Mouse (Mus musculus) CH12.LX (cell line): ENCODE data around the gene Mboat1.

ENCODE experiments used
- CHD1 ChIP-seq: IDR thresholded peaks from 2 replicates; pipeline ENCODE4 v1.6.1; 2012; ENCODE audit warnings: low read depth, low read length, improper control_type of control experiment, inconsistent platforms
- CHD2 ChIP-seq: IDR thresholded peaks from 2 replicates; pipeline ENCODE4 v1.6.1; 2011; ENCODE audit warnings: low read length, improper control_type of control experiment
- CTCF ChIP-seq, 2 experiments: IDR thresholded peaks in 1 of 2; conservative IDR thresholded peaks in 1 of 2; 2 replicates each; pipeline ENCODE4 v1.5.1; 2011 to 2012; ENCODE audit warnings: low read depth in 2 of 2, low read length in 2 of 2, improper control_type of control experiment in 1 of 2, inconsistent platforms in 1 of 2, mild to moderate bottlenecking in 1 of 2, moderate library complexity in 1 of 2
- ETS1 ChIP-seq: conservative IDR thresholded peaks from 2 replicates; pipeline ENCODE4 v1.6.1; 2012; ENCODE audit warnings: low read depth, mild to moderate bottlenecking, inconsistent platforms, low read length, improper control_type of control experiment, moderate library complexity
- GABPA ChIP-seq: IDR thresholded peaks from 2 replicates; pipeline ENCODE4 v1.6.1; 2012; ENCODE audit warnings: low read depth, low read length, improper control_type of control experiment, inconsistent platforms; ENCODE audit not compliant: insufficient replicate concordance
- JUND ChIP-seq: conservative IDR thresholded peaks from 2 replicates; pipeline ENCODE4 v1.6.1; 2011; ENCODE audit warnings: low read depth, low read length, improper control_type of control experiment
- KAT2A ChIP-seq: IDR thresholded peaks from 2 replicates; pipeline ENCODE4 v1.6.1; 2012; ENCODE audit warnings: low read length, improper control_type of control experiment, inconsistent platforms; ENCODE audit not compliant: insufficient replicate concordance
- MAZ ChIP-seq: IDR thresholded peaks from 2 replicates; pipeline ENCODE4 v1.6.1; 2012; ENCODE audit warnings: low read depth, mild to moderate bottlenecking, inconsistent platforms, low read length, improper control_type of control experiment, moderate library complexity
- POLR2A ChIP-seq: IDR thresholded peaks from 2 replicates; pipeline ENCODE4 v1.6.1; 2011; ENCODE audit warnings: low read depth, mild to moderate bottlenecking, improper control_type of control experiment, low read length
- ZMIZ1 ChIP-seq: IDR thresholded peaks from 2 replicates; pipeline ENCODE4 v1.6.1; 2012; ENCODE audit warnings: low read depth, mild to moderate bottlenecking, inconsistent platforms, low read length, improper control_type of control experiment

DNA sequence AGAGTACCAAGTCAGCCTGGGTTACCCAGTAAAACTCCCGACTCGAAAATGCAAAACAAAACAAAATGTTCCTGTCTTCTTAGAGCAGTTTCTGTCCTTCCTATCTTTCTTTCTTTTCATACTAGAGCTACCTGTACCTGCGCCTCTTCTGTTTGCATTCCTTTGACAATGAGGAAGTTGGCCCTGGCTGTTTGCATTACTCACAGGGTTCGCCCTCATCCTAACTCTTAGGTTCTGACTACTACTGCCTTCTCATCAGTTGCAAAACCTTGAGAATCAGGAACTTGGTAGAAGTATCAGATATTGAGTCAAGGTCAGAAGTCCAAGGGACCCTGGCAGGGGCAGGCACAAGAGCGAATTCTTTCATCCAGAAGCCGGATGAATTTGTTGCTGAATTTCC is 1.7 kb downstream of the Mboat1 start:
- TF ChIP-seq CHD1 (no peak), JUND (no peak), POLR2A (no peak), MAZ (no peak), CTCF (conservative IDR thresholded peaks at IDR 0.05 in 1 of 2, IDR thresholded peaks at IDR 0.05 in 1 of 2; ENCODE audit: low read depth in 2 of 2, low read length in 2 of 2) (no peak), KAT2A (no peak), CHD2 (no peak), GABPA (no peak), ZMIZ1 (no peak), ETS1 (no peak)
